Mouse (Mus musculus) liver, postnatal 0 days (tissue): Measurements from ENCODE around the gene Yeats4. TPM values are rescaled to one million over a fixed set of nuclear protein-coding genes. Genes with fewer than 3 reads are reported as not detected.

Experiments
- ATAC-seq: fragments of 200-750 bp; cut with Nextera tagmentation; 2 replicates; pipeline ENCODE4 v1.8.0; 2017; ENCODE audit warnings: mild to moderate bottlenecking, moderate library complexity
- DNase-seq: peaks from one replicate; pipeline ENCODE4 v3.0.0-alpha.2; 2016
- H3K27ac ChIP-seq: fragments of 300-500 bp; sonication (generic); 2 replicates; pipeline ENCODE4 v1.5.1; 2014; ENCODE audit warnings: antibody characterized with exemption, moderate library complexity, mild to moderate bottlenecking, low read depth
- H3K27me3 ChIP-seq: fragments of 300-500 bp; sonication (generic); 2 replicates; pipeline ENCODE4 v1.6.1; 2014; ENCODE audit warnings: low read length, control low read depth, mixed read lengths; ENCODE audit not compliant: insufficient read depth
- H3K36me3 ChIP-seq: fragments of 300-500 bp; sonication (generic); replicated peaks from 2 replicates; pipeline ENCODE4 v1.6.1; 2014; ENCODE audit warnings: mild to moderate bottlenecking, control low read depth, low read length, moderate library complexity, mixed read lengths; ENCODE audit not compliant: insufficient read depth
- H3K4me1 ChIP-seq: fragments of 300-500 bp; sonication (generic); 2 replicates; pipeline ENCODE4 v1.6.1; 2014; ENCODE audit warnings: antibody characterized with exemption, mild to moderate bottlenecking, control low read depth; ENCODE audit not compliant: insufficient read depth
- H3K4me2 ChIP-seq: fragments of 300-500 bp; sonication (generic); 2 replicates; pipeline ENCODE4 v1.6.1; 2014; ENCODE audit warnings: low read depth, mild to moderate bottlenecking, low read length, moderate library complexity, mixed read lengths
- H3K4me3 ChIP-seq: fragments of 300-500 bp; sonication (generic); 2 replicates; pipeline ENCODE4 v1.5.1; 2014; ENCODE audit warnings: low read depth, low read length
- H3K9ac ChIP-seq: fragments of 300-500 bp; sonication (generic); replicated peaks from 2 replicates; pipeline ENCODE4 v1.6.1; 2014; ENCODE audit warnings: mild to moderate bottlenecking, moderate library complexity
- H3K9me3 ChIP-seq: fragments of 300-500 bp; sonication (generic); 2 replicates; pipeline ENCODE4 v1.6.1; 2016; ENCODE audit warnings: mild to moderate bottlenecking, control low read depth, low read length, mixed read lengths
- CTCF ChIP-seq: sonication (generic); IDR thresholded peaks from 2 replicates; pipeline ENCODE4 v1.5.1; 2016; ENCODE audit warnings: antibody characterized with exemption, low read depth
- EP300 ChIP-seq: IDR thresholded peaks from 2 replicates; pipeline ENCODE4 v1.6.1; 2016; ENCODE audit warnings: antibody characterized with exemption, low read depth, mild to moderate bottlenecking
- WGBS: fragments of 180-500 bp; shearing (Covaris S2); extraction: QIAGEN DNeasy Blood & Tissue Kit; methylation state at CpG from one replicate; pipeline ENCODE4 v1.1.7; 2014; ENCODE audit not compliant: insufficient replicate concordance; 5-methylcytosine and 5-hydroxymethylcytosine counted together
- polyA plus RNA-seq: library from polyadenylated mRNA; unstranded; fragments of >200 nt; fragmentation: Nextera tagmentation; extraction: Ambion mirVana; gene quantifications from 2 replicates; pipeline ENCODE4 v1.2.1, GENCODE M21; 2015

Yeats4 gene
- polyA plus RNA-seq, 1 experiment from 2014 or later, result 31.2 TPM

DNA sequence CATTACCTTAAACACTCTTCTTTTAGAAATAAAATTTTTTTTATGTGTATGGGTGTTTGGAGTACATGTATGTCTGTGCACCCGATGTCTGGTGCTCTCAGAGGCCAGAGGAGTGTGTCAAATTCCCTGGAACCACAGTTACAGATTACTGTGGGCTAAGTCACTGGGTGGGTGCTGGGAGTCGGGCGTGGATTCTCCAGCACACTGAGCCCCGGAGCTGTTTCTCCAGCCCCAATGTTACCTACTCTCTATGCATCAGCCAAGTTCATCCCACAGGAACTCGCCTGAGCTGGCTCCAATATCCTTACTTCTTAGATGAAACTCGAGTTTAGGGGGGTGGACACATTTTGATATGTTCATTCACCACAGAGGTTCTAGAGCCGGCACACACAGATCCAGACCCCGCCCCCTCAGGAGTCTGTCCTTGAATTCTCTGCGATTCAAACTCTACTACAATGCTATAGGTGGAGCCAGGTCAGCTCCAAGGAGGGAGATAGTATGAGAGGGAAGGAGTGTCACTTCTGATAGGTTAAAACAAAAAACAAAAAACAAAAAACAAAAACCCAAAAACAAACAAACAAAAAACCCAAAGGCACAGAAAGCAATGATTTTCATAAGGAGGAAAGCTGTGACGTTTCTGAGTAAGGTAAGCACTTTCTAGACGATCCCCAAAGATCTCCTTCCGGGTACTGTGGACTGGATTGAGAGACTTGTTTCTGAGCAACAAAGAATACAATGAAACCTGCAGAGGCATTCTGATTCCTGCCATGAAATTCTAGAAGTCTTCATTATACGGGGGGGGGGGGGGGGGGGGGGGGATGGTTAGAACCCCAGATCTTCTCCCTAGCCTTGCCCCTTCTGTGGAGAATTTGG, 50.5 kb downstream of the Yeats4 start:
- H3K4me3 ChIP-seq, result no peak overlapping the region
- H3K27ac ChIP-seq, result no peak overlapping the region

DNA sequence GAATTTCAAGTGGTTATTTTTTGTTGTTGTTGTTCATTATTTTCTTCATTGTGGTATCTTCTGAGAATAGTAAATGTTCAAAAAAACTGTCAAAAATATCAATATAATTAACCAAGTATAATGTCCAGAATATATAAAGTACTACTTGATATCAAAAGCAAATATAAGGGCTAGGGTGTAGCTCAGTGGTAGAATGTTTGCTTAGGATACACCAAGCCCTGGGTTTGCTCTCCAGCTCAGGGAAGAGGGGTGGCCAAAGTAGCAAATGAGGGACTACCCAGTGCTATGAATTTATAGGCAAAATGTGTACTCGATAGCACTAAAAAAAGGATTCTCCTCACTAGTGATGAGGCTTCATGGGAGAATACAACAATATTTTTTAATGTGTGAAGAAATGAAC, 51.2 kb downstream of the Yeats4 start:
- 91% methylated on average over 1 of the region's 1 CpGs for WGBS
- H3K4me1 ChIP-seq, result no peaks in the 10 kb centered on the region
- no peaks in the 10 kb centered on the region for H3K9me3 ChIP-seq
- no peaks in the 10 kb centered on the region for H3K27me3 ChIP-seq
- no peak overlapping the region for H3K4me3 ChIP-seq
- no peak overlapping the region for H3K4me2 ChIP-seq
- H3K9ac ChIP-seq, result no peak overlapping the region
- ATAC-seq (no peak), DNase-seq (no peak)
- no peaks in the 10 kb centered on the region for H3K36me3 ChIP-seq
- no peak overlapping the region for H3K27ac ChIP-seq
- TF ChIP-seq EP300 (no peak), CTCF (no peak)

More for the DNA sequence above, 50.5 kb downstream of the Yeats4 start:
- no peak for TF ChIP-seq EP300
- TF ChIP-seq CTCF, result no peak
- 46% methylated on average over 13 of the region's 13 CpGs for WGBS
- Histone ChIP-seq H3K27me3 (no peaks in the 10 kb centered on the region), H3K9me3 (no peaks in the 10 kb centered on the region), H3K9ac (no peak overlapping the region), H3K36me3 (no peaks in the 10 kb centered on the region), H3K4me1 (no peaks in the 10 kb centered on the region), H3K4me2 (no peak overlapping the region)
- no peak for DNase-seq
- ATAC-seq, result no peak

DNA sequence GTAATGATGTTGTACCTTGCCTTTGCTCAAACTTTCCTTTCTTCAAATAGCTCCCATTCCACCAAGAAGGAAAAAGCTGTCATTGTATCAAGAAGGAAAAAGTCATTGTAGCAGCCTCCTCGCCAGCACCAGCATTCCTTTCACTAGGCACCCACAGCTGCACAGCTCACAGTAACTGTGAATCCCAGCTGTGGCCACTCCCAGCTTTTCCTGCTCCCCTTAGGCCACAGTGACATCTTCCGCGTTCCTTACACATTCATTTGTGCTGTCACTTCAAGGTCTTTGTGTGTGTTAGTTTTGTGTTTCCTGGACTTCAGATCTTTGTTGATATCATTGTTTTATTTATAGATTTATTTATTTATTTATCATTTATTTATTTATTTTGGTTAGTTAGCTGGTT, 52.2 kb downstream of the Yeats4 start:
- no peak overlapping the region for H3K27ac ChIP-seq
- no peaks in the 10 kb centered on the region for H3K27me3 ChIP-seq
- H3K36me3 ChIP-seq, result no peaks in the 10 kb centered on the region
- ATAC-seq (no peak), DNase-seq (no peak)
- H3K9ac ChIP-seq, result no peak overlapping the region
- no peak overlapping the region for H3K4me2 ChIP-seq
- H3K9me3 ChIP-seq, result no peaks in the 10 kb centered on the region
- 62% methylated on average over 3 of the region's 3 CpGs for whole genome bisulfite sequencing
- no peak overlapping the region for H3K4me3 ChIP-seq
- no peak for TF ChIP-seq CTCF
- TF ChIP-seq EP300, result no peak
- peaks cover 4% of the 10 kb centered on the region for H3K4me1 ChIP-seq

DNA sequence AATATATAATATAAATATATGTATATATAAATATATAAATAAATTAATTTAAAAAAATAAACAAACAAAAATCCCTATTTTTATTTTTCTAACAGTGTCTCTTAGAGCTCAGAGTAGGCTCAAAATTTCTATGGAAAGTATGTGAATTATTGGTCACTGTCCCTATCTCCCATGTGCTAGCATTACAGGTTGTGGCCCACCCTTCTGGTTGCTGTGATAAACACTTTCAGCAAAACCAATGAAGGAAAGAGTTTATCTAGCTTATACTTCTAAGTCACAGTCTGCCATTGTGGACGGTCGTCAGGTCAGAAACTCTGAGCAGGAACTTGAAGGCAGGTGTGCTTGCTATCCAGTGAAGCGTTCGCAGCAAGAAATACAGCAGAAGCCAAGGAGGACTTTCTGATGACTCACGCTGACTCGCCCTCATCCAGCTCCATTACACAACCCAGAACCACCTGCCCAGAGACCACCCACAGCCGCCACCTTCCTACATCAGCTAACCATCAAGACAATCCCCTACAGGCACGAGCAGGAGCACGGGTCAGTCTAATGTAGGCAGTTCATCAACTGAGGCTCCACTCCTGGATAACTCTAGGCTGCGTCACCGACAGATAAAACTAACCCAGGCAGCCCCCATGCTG, 57.4 kb downstream of the Yeats4 start:
- H3K4me2 ChIP-seq, result peak overlapping the region; percentile 50
- ATAC-seq, result peak; percentile 94
- peaks cover 4% of the 10 kb centered on the region for H3K4me1 ChIP-seq
- H3K4me3 ChIP-seq, result no peak overlapping the region
- H3K36me3 ChIP-seq, result no peaks in the 10 kb centered on the region
- H3K27ac ChIP-seq, result 0 out of 2 replicates have a peak overlapping the region, but pooled peaks have one; percentile 2
- TF ChIP-seq CTCF, result 0 out of 2 replicates have a peak, but pooled peaks have one; percentile 6
- TF ChIP-seq EP300, result peak; percentile 92
- no peaks in the 10 kb centered on the region for H3K9me3 ChIP-seq
- DNase-seq, result peak; percentile 44
- WGBS, result 76% methylated on average over 11 of the region's 11 CpGs
- no peaks in the 10 kb centered on the region for H3K27me3 ChIP-seq
- no peak overlapping the region for H3K9ac ChIP-seq

Other genes starting within 250 kb of the Yeats4 start
- 0.08 TPM in 1 of 2 replicates, not detected in the other for gene Best3, start 238.2 kb downstream of the Yeats4 start, polyA plus RNA-seq
- gene Lrrc10, start 179.2 kb downstream of the Yeats4 start, polyA plus RNA-seq, result not detected in 2 replicates
- 101 and 105 TPM in 2 replicates for gene Cct2, start 160.7 kb downstream of the Yeats4 start, polyA plus RNA-seq
- gene Frs2, start 76.0 kb downstream of the Yeats4 start, polyA plus RNA-seq, result 7.7 and 8.0 TPM in 2 replicates
- not detected in 2 replicates for gene 9530003J23Rik, start 14.2 kb upstream of the Yeats4 start, polyA plus RNA-seq
- 542 and 556 TPM in 2 replicates for gene Lyz2, start 57.8 kb upstream of the Yeats4 start, polyA plus RNA-seq
- 0.42 and 0.85 TPM in 2 replicates for gene Lyz1, start 68.4 kb upstream of the Yeats4 start, polyA plus RNA-seq
- 34.4 and 38.6 TPM in 2 replicates for gene Cpsf6, start 155.5 kb upstream of the Yeats4 start, polyA plus RNA-seq